Mouse (Mus musculus): ENCODE data around the gene B130006D01Rik.

DNA sequence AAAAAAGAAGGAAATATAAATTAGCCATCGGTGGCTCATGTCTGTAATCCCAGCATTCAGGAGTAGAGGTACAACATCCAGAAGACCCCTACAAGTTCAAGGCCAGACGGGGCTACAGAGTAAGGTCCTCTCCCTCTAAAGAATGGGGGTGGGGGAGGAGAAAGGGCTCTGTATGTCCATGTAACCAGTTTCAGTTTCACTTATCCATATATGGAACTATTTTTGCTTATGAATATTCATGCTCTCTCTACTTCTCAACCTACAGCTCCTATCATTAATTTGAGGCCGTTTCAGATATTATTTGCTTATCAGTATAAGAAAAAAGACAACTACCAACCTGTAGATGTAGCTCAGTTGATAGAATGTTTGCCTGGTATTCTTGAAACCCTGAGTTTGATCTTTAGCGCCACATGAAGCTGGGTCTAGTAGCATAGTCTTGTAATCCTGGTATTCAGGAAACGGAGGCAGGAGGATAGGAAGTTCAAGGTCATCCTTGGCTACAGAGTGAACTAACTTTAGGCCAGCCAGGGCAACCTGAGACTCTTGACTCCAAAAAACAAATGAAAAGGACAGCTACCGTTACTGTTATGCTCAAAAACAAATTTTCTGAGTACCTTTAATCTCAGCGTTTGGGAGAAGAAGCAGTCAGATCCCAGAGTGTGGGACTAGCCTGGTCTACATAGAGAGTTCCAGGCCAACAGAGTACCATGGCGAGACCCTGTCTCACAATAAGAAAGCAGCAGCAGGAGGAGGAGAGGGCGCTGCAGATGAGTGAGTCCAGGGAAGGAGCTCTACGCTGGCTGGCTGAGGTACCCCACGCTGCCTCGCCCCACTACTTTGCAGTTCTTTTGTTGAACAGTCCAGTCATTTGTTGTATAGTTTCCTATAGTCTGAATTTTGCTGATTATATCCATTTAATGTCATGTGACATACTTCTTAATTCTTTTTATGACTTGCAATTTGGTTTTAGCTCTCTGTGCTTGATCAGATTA, 5.8 kb downstream of the B130006D01Rik start:
- TF ChIP-seq POLR2A (IDR thresholded peaks at IDR 0.05; ENCODE audit: control insufficient read depth, extremely low read depth, insufficient read depth, low read length, poor library complexity) (no peak), CTCF (IDR thresholded peaks at IDR 0.05; ENCODE audit: borderline replicate concordance, control insufficient read depth, extremely low read depth, insufficient read depth, low read length, poor library complexity) (no peak)
